Mouse (Mus musculus): ENCODE measurements around the gene Ncl.

Gene Ncl

GRCm38 (mm10) chr1:86312269-86312668 is 46.9 kb downstream of the Ncl start:
- DNase-seq (ENCODE audit: low read depth) = peak; percentile 69

- DNase-seq (ENCODE audit: low read depth) = no peak
Measured at GRCm38 (mm10) chr1:86311467-86312005, 47.7 kb downstream of the Ncl start.

GRCm38 (mm10) chr1:86310536-86311310 is 48.5 kb downstream of the Ncl start:
- DNase-seq (ENCODE audit: low read depth) = no peak

GRCm38 (mm10) chr1:86309270-86309833 is 49.8 kb downstream of the Ncl start:
- DNase-seq (ENCODE audit: low read depth) = no peak

GRCm38 (mm10) chr1:86307871-86308641 is 51.1 kb downstream of the Ncl start:
- DNase-seq (ENCODE audit: low read depth) = no peak

- no peak for DNase-seq (ENCODE audit: low read depth)
Measured at GRCm38 (mm10) chr1:86307177-86307762, 51.9 kb downstream of the Ncl start.

GRCm38 (mm10) chr1:86306686-86307085 is 52.5 kb downstream of the Ncl start:
- DNase-seq (ENCODE audit: low read depth) = no peak

GRCm38 (mm10) chr1:86303873-86304250 is 55.3 kb downstream of the Ncl start:
- no peak for DNase-seq (ENCODE audit: low read depth)

GRCm38 (mm10) chr1:86303063-86303872 is 55.9 kb downstream of the Ncl start:
- DNase-seq (ENCODE audit: low read depth) = peak; percentile 58

- no peak for DNase-seq (ENCODE audit: low read depth)
Measured at GRCm38 (mm10) chr1:86302532-86302931, 56.7 kb downstream of the Ncl start, which contains the start of gene B3gnt7. TSS of gene B3gnt7 (plus strand) at chr1:86302832.

GRCm38 (mm10) chr1:86301221-86302091 is 57.7 kb downstream of the Ncl start:
- peak; percentile 46 for DNase-seq (ENCODE audit: low read depth)

GRCm38 (mm10) chr1:86300731-86301130 is 58.5 kb downstream of the Ncl start:
- no peak for DNase-seq (ENCODE audit: low read depth)

- DNase-seq (ENCODE audit: low read depth) = no peak
Measured at GRCm38 (mm10) chr1:86300093-86300492, 59.1 kb downstream of the Ncl start.

All from c-Kit-positive CD71-positive TER-119-negative erythroid progenitor cells, embryonic 14.5 days (primary cell).